Mouse (Mus musculus) left cerebral cortex, adult 6 months (tissue): Measurements from ENCODE around the gene Nkiras2. TPM values are rescaled to one million over a fixed set of nuclear protein-coding genes. Genes with fewer than 3 reads are reported as not detected.

Experiments used
- long read RNA-seq, 2 experiments: library from polyadenylated mRNA; unstranded; transcript quantifications; one replicate each; pipeline ENCODE4 v2.0.0; 2019 to 2020
- polyA plus RNA-seq: library from polyadenylated mRNA; unstranded; fragments of <200 nt; fragmentation: Nextera tagmentation; gene quantifications from 2 replicates; pipeline ENCODE4 v1.2.3, GENCODE M21; 2021

The Nkiras2 gene
- 14.5 and 16.5 TPM in 2 replicates for polyA plus RNA-seq
- long read RNA-seq, experiment 1, transcript Nkiras2-201 (4 exons, 2,097 nt): major isoform, 112 of 126 reads
- long read RNA-seq, experiment 1, partial matches to known transcripts: 6 of 126 reads
- long read RNA-seq, experiment 1, other reads (novel, unspliced or antisense): 7 of 126 reads
- long read RNA-seq, experiment 2, transcript Nkiras2-201 (4 exons, 2,097 nt): major isoform, 18 of 24 reads
- long read RNA-seq, experiment 2, partial matches to known transcripts: 0 of 24 reads
- long read RNA-seq, experiment 2, other reads (novel, unspliced or antisense): 6 of 24 reads

DNA sequence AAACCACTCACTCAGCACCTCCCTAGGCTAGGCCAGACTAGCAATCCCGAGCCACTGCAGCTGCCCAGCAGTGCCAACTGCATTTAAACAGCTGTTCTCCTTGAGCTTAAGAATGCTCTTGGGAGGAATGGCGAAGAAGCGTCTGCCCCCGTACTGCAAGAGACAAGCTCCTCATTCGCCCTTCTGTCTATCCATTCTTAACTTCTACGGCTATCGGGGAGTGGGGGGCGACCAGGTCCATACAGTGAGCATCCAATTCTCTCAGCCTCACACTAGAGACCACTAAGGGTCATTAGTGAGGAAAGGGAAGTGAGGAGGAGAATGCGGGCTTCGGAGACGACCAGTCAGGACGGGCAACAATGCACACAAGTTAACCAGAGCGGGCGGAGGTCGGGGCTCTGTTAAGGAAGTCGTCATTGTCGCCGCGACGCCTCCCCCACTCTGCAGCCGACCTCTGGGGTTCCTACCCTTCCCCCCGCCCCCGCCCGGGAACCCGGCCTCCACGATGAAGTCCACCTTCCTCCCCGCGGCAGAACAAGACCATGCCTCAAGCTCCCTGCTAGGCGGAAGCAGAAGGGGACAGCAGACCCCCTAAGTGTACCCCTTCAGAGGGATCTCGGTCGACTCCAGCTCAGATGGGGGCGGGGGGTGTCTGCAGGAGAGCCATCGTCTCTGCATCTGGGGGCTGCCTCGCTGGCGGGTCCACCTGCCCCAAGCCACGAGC, at the start of gene Nkiras2:
TSS of gene Nkiras2 (plus strand) at position 484 of the 724 bp plus-strand sequence.

GRCm38 (mm10) chr11:100574708-100575483, 44.1 kb upstream of the Nkiras2 start, which contains the start of gene Cnp:
TSS of gene Cnp (plus strand) at chr11:100574904.

DNA sequence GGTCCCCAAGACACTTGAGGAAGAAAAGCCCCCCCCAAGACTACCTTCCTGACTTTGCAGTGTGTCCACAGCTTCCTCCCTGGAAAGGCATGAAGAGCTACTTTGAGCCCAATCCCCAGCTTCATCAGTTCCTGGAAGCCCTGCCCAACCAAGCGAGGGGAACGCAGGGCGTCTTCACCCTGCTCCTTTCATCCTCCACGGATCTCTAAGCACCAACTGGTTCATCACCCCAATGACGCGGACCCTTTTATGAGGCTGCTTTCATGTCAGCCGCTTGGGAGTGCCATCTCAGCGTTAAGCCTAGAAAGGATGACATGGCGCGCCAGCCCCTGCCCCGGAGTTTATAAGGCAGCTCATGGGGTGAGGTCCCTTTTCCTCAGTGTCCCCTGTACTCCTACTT, 938 bp downstream of the Nkiras2 start, which contains the start of gene Dnajc7:
TSS of gene Dnajc7 (minus strand) at position 187 of the 400 bp plus-strand sequence.

Other genes with a start within 250 kb of the Nkiras2 start
- gene Jup, start 221.5 kb upstream of the Nkiras2 start, polyA plus RNA-seq: 36.0 and 41.1 TPM in 2 replicates
- gene P3h4, start 204.4 kb upstream of the Nkiras2 start, polyA plus RNA-seq: 16.7 and 16.8 TPM in 2 replicates
- 5.2 and 6.7 TPM in 2 replicates for gene Fkbp10, start 203.5 kb upstream of the Nkiras2 start, polyA plus RNA-seq
- 50.8 and 54.8 TPM in 2 replicates for gene Nt5c3b, start 177.4 kb upstream of the Nkiras2 start, polyA plus RNA-seq
- gene Klhl10, start 177.3 kb upstream of the Nkiras2 start, polyA plus RNA-seq: 0.34 and 0.44 TPM in 2 replicates
- 14.7 and 17.5 TPM in 2 replicates for gene Klhl11, start 146.5 kb upstream of the Nkiras2 start, polyA plus RNA-seq
- gene Acly, start 91.2 kb upstream of the Nkiras2 start, polyA plus RNA-seq: 72.4 and 92.4 TPM in 2 replicates
- gene Ttc25, start 73.6 kb upstream of the Nkiras2 start, polyA plus RNA-seq: 0.95 and 1.1 TPM in 2 replicates
- gene Cnp, start 44.3 kb upstream of the Nkiras2 start, polyA plus RNA-seq: 359 and 428 TPM in 2 replicates
- gene Dnajc7, start 924 bp downstream of the Nkiras2 start, polyA plus RNA-seq: 127 and 154 TPM in 2 replicates
- gene Zfp385c, start 73.2 kb downstream of the Nkiras2 start, polyA plus RNA-seq: 0.04 and 0.23 TPM in 2 replicates
- gene Dhx58, start 85.0 kb downstream of the Nkiras2 start, polyA plus RNA-seq: 1.0 and 1.4 TPM in 2 replicates
- 14.8 and 32.0 TPM in 2 replicates for gene Kat2a, start 93.2 kb downstream of the Nkiras2 start, polyA plus RNA-seq
- gene Hspb9, start 94.6 kb downstream of the Nkiras2 start, polyA plus RNA-seq: 0.34 TPM in 1 of 2 replicates, not detected in the other
- 43.2 and 51.8 TPM in 2 replicates for gene Rab5c, start 119.0 kb downstream of the Nkiras2 start, polyA plus RNA-seq
- 1.0 and 2.6 TPM in 2 replicates for gene Kcnh4, start 140.7 kb downstream of the Nkiras2 start, polyA plus RNA-seq
- gene Hcrt, start 143.7 kb downstream of the Nkiras2 start, polyA plus RNA-seq: 0.51 and 1.3 TPM in 2 replicates
- gene Ghdc, start 151.7 kb downstream of the Nkiras2 start, polyA plus RNA-seq: 5.9 TPM in 2 replicates
- 4.1 and 5.4 TPM in 2 replicates for gene Stat5b, start 231.5 kb downstream of the Nkiras2 start, polyA plus RNA-seq
- 1.2 and 1.8 TPM in 2 replicates for gene Stat5a, start 240.1 kb downstream of the Nkiras2 start, polyA plus RNA-seq